Mouse (Mus musculus) fibroblast of lung, adult 2 months (primary cell): Measurements from ENCODE around the gene Tsc22d1.

Source experiments
- DNase-seq: peaks from one replicate; pipeline ENCODE4 v3.0.0-alpha.2; 2011; ENCODE audit warnings: low read depth

The Tsc22d1 gene

GRCm38 (mm10) chr14:76414862-76415780 lies at the start of gene Tsc22d1:
Gene Tsc22d1, plus strand, starts transcription at chr14:76414961.
- no peak for DNase-seq

GRCm38 (mm10) chr14:76373638-76374037 lies 41.1 kb upstream of the Tsc22d1 start:
- no peak for DNase-seq

DNA sequence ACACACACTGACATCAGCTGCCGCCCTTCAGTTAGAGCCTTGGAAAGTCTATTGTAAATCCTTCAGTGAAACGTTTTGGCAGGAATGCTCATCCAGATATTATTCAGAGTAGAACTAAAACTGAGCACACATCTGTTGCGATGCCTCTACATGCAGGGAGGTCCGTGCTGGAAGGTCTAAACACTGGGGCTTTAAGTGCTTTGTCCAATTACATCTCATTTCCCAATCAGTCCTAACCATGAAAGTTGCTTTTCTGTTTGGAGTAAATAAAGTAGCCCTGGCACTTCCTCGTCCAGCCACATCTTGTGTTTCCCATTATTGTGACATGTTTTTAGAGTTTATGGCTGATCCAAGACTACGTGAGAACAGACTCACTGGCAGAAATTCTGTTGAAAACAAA lies 40.2 kb upstream of the Tsc22d1 start:
- DNase-seq = no peak

DNA sequence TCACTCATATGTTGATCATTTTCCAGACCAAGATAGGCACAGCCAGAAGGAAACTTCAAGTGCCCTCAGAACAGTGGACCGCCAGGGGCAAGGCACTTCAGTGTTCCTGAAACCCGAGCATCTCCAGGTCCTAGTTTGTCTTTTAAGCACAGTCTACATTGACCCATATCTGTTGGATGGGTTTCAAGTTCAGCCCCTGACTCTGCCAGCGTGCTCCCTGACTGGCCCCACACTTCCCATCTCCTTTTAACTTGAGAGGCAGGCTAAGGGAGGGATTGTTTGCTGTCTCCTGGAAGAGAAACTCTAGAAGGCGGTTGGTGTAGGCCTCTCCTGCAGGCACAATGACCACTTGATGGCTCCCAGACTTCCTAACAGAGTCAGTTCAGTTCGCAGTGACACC lies 38.2 kb upstream of the Tsc22d1 start:
- DNase-seq = no peak

DNA sequence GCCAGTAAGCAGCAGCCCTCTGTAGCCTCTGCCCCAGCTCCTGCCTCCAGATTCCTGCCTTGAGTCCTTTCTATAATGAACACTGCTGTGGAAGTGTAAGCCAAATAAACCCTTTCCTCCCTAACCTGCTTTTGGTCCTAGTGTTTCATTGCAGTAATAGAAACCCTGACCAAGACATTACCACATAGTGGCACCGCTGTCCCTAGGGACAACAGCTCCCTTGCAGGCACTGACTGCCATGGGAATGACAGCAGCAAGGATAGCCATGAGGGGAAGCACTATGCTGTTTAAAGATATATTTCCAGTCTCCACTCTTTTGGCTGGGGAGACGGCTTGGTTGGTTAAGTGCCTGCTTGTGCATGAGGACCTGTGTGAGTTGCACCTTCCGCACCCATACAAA lies 35.4 kb upstream of the Tsc22d1 start:
- no peak for DNase-seq

DNA sequence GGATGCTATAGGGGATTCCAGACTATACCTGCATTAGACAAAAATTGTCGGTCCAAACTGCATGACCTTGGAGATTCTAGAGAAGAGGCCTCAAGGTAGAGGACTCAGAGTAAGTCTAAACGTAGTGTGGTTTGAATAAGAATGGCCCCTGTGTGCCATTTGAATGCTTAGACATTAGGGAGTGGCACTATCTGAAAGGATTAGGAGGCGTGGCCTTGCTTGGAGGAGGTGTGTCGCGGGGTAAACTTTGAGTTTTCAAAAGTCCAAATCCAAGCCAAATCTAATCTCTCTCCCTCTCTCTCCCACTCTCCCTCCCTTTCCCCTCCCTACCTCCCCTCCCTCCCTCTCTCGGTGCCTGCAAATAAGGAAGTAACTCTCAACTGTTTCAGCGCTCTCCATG lies 26.7 kb upstream of the Tsc22d1 start:
- no peak for DNase-seq

- DNase-seq = no peak
Observed at GRCm38 (mm10) chr14:76398251-76398650, 16.5 kb upstream of the Tsc22d1 start.

DNA sequence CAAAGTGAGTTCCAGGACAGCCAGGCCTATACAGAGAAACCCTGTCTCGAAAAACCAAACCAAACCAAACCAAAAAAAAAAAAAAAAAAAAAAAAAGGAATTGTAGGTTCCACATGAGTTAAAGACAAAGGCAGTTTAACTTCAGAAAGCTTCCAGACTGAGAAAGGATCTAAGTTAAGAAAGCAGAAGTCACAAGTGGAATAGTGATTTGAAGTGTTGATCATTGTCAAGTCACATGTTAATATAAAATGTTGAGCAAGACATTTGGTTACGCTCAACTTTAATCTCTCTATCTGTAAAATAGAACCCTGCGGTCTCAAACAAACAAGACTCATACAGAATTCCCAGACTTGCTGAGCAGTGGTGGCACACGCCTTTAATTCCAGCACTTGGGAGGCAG lies 12.2 kb upstream of the Tsc22d1 start:
- DNase-seq = no peak

DNA sequence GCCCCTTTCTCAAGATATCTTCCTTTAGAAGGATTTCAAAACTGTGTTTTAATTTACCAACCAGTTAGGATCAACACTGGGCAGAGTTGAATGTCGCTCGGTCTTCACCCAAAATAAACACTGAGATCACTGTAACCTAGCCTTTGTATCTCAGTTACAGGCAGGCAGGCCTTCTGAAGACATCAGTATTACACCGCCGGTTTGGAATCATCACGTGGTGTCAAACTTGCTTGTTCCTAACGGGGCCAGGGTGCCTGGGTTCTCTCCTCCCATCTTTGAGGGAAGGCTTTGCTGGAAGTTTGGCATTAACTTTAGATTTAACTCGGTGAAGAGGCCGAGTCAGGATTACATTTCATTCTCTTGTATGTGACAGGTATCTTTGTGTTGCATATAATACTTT lies 5.7 kb upstream of the Tsc22d1 start:
- DNase-seq = no peak

DNA sequence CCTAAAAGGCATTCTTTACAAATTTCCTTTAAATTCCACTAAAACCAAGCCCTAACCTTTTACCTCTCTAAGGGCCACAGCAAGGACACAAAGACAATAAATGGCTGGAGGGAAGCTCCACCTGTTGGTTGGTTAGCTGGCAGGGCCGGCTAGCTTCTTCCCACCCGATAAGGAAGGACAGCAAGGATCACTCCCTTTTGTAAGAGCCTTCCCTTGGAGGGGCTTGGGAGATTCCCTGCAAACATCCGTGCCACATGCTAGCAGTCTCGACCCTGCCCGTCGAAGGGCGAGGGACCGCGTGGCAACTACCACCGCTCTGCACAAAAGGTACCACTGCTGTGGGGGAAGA lies 1.0 kb upstream of the Tsc22d1 start:
- DNase-seq = no peak

DNA sequence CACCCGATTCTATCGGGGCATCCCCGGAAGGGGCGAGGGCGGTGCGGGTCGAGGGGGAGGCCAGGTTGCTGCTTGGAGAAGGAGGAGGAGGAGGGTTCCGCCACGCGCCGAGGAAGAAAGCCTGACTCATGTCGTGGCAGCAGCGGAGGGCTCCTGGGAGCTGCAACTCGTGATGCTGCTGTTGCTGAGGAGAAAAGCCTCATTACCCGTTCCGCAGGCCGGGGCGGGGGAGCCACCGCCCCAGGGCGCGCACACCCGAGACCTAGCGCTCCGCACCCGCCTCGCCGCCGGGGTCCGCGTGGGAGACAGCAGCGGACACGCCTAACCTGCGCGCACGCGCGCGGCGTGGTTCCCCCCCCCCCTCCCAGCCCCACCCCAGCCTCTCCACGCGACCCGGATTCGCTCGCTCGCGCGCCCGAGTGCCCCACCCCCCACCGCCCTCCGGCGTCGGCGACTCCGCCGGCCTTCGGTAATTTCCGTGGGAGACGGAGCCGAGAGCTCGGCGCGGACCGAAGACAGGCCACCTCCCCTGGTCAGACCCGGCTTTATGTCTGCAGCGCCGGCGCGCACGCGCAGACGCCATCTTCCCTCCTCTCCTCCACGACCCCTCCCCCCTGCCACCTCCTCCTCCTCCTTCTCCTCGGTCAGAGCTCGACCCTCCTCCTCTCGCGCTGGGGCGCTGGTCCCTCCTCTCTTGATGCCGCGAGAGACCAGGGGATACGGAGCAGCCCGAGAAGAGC lies 469 bp upstream of the Tsc22d1 start:
- peak; percentile 90 for DNase-seq

DNA sequence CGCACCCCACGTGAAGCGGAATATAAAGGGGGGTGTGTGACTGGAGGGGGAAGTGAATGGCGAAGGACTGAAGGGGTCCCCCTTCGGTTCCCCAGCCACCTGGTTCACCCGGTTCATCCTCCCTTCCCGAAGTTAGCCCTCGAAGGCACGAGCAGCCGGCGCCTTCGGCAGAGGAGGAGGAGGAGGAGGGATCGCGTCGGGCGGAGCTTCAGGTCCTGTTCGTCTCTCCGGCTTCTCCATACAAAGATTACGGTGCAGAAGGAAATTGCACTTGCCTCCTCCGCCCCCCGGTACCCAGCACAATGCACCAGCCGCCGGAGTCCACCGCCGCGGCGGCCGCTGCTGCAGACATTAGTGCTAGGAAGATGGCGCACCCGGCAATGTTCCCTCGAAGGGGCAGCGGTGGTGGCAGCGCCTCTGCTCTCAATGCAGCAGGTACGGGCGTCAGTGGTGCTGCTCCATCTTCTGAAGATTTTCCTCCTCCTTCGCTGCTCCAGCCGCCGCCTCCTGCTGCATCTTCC lies 1.1 kb downstream of the Tsc22d1 start:
- DNase-seq = no peak

DNA sequence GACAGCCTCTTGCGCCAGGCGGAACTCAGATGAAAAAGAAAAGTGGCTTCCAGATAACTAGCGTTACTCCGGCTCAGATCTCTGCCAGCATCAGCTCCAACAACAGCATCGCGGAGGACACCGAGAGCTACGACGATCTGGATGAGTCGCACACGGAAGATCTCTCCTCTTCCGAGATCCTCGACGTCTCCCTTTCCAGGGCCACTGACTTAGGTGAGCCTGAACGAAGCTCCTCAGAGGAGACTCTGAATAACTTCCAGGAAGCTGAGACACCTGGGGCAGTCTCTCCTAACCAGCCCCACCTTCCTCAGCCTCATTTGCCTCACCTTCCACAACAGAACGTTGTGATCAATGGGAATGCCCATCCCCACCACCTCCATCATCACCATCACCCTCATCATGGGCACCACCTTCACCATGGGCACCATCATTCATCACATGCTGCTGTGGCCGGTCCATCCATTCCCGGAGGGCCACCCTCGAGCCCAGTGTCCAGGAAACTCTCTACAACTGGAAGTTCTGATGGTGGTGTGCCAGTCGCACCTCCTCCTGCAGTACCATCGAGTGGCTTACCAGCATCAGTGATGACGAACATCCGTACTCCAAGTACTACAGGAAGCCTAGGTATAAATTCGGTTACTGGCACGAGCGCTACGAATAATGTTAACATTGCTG lies 1.7 kb downstream of the Tsc22d1 start:
- DNase-seq = no peak

- DNase-seq = no peak
Observed at GRCm38 (mm10) chr14:76417346-76417745, 2.6 kb downstream of the Tsc22d1 start.

GRCm38 (mm10) chr14:76420726-76421125 lies 6.0 kb downstream of the Tsc22d1 start:
- DNase-seq = no peak

DNA sequence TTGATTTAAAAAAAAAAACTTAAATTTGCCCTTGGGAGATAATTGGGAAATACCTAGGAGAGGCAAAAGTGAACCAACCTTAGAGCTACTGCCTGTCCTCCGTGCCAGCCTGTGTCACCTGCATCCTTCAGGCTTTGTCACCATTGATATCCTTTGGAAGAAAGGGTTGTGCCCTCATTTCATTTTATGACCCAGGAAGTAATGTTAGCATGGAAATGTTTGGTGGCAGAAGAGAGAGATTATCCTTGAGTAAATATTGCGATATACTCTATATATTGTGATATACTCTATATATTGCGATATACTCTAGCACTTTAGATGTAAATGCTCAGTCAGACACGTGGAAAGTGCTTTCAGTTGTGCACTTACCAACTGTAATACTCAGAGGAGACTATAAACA lies 6.4 kb downstream of the Tsc22d1 start:
- no peak for DNase-seq

DNA sequence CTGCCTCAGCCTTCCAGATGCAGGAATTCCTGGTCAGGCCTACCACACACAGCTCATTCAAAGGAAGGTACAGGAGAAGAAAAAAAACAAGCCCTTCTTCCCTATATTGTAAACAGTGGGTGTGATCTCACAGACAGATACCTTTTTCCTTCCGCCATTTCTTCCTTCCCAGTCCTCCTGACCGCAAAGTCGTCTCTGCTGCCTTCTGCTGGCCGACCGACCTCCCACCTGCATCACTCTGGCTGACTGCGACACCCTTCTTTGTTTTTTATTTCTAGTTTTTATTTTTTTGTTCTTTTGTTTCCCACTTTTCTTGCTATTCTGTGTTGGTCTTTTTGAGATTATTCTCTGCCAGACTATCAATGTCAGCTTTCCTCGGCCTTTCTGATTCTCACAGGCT lies 10.7 kb downstream of the Tsc22d1 start:
- DNase-seq = no peak

- DNase-seq = no peak
Observed at GRCm38 (mm10) chr14:76425986-76426530, 11.3 kb downstream of the Tsc22d1 start.

- no peak for DNase-seq
Observed at GRCm38 (mm10) chr14:76428855-76429254, 14.1 kb downstream of the Tsc22d1 start.

GRCm38 (mm10) chr14:76431918-76432317 lies 17.2 kb downstream of the Tsc22d1 start:
- no peak for DNase-seq

DNA sequence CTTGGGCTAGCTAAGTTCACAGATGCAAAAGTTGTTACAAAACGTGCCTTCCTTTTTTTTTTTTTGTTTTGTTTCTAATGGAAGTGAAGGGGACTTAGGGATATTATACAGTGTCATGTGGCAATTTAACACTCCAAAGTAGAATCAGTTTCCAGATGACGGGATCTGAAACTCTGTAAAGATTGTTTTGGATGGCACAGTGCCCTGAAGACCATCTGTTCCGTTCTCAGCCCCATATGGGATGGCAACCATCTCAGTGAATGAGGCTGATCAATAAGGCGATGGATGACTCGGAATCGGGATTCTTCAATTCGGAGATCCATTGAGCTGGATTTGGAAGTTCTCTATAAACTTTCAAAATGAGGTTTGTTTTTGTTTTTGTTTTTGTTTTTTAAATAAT lies 17.6 kb downstream of the Tsc22d1 start:
- DNase-seq = no peak

DNA sequence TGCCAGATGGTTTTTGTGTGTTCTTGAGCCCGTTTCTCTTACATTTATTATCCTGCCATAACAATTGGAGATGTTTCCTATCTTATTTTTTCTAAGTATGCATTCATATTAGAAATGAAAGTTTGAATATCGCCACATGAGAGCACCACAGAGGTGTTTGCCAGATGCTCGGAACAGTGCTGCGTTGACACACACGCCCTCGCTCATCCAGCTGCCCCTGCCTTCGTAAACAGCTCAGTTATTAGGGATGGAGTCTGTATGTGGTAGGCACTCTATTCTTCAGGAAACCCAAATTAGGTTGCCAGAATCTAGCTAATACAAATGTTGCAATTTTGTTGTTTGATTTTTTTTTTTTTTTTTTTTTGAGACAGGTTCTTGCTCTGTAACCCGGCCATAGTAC lies 18.1 kb downstream of the Tsc22d1 start:
- DNase-seq = no peak
